Mouse (Mus musculus): ENCODE data around the gene Foxr2.

Foxr2 gene

DNA sequence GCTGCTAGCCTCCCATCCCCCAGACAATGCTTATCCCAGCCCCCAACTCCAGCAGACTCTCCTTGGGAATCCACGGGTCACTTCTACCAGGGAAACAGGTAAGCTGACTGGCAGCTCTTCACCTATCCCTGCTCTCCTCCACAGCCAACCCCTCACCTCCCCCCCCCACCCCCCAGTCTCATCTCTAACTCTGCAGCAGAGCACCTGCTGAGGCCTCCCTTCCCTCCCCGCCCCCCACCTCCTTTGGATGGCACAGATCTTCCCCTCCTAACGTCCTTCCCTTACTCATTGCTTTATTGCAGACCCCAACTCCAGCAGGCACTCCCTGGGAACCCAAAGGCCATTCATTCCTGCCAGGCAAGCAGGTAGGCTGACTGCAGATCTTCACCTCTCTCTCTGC lies at the start of gene Foxr2:
TSS of gene Foxr2 (plus strand) at position 301 of the 400 bp plus-strand sequence.
- DNase-seq: no peak

DNA sequence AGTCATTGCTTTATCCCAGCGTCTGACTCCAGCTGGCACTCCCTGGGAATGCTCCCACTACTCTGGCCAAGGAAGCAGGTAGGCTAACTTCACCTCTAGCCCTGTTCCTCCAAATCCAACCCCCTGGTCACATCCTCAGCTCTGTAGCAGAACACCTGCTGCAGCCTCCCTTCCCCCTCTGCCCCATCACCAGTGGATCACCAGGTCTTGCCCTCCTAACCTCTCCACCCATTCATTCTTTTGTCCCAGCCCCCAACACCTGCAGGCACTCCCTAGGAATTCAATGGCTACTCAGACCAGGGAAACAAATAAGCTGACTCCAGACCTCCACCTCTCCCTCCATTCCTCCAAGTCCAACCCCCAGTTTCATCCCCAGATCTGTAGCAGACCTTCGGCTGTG lies 427 bp downstream of the Foxr2 start:
- no peak for DNase-seq

DNA sequence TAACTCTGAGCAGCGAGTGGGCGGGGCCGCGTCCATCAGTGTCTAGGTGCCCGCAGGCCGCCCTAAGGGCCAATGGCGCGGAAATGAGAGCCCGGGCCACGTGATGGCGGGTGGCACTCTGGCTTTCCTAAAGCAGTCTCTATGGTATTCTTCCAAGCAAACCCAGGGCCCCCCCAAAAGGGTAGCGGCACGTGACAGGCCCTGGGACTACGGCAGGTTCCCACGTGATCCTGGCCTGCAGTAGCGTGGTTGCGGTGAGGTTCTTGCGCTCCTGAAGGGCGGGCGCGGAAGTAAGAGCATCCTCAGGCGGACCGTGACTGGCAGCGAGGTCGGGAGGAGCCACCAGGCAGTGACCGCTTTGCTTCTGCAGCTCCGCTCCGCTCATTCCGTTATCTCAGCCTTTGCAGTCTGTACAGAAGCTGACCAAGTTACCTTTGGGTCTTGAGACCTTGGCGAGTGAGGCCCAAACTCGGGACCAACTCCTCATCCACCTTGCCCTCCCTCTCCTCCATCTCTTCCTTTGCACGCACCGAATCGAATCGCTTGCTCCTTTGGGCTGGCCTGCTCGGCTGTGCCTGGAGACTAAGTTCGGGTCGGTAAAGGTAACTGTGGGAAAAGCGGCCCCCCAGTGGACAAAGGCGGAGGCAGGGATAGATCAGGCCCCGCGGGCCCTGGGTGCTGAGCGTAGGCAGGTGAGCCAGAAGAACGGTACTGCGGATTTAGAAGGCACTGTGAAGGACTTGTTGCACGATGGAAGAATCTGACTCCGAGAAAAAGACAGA lies 21.3 kb downstream of the Foxr2 start, which contains the start of gene Rragb:
TSS of gene Rragb (plus strand) at position 248 of the 782 bp plus-strand sequence.
- DNase-seq: peak; percentile 90

DNA sequence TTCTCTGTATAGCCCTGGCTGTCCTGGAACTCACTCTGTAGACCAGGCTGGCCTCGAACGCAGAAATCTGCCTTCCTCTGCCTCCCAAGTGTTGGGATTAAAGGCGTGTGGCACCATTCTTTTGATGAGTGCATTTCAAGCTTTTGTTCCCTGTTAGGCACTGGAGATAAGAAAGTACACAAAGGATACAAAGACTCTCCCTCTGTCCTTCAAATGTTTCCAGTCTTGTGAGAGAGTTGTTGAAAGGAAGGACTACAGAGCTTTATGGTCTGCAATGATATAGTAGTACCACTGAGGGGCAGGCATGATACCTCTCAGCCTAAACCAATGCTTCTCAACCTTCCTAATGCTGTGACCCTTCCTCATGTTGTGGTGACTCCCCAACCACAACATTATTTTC lies 24.1 kb downstream of the Foxr2 start:
- no peak for DNase-seq

DNA sequence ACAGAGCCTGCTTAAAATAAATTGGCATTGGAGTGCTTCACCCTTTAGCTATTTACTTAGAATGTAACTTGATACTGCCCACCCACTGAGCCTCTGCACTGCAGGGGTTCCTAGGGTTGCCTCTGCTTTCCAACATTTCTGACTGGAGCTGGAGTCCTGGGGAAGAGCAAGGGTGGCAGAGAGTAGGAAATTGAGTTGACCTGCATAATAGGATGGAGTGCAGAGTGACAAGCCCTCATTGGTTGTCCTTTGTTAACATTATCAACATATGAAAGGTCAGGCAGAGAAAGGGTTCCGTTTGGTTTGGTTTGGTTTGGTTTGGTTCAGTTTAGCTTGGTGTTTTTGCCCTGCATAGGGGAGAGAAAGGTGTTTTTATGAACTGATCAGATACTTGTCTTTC lies 33.2 kb downstream of the Foxr2 start:
- no peak for DNase-seq

DNA sequence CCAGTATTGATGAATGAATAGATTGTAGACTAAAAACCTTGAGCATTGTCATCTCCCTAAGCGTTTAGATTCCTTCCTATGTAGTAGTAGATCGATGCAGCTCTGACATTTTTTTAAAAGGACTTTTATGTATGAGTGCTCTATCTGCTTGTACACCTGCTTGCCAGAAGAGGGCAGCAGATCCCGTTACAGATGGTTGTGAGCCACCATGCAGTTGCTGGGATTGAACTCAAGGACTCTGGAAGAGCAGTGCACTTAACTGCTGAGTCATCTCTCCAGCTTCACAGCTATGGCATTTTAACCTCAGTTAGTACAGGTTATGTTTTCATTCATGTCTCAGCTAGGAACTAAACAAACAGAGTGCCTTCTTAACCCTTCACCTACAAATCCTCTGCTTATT lies 36.7 kb downstream of the Foxr2 start:
- peak; percentile 42 for DNase-seq

DNA sequence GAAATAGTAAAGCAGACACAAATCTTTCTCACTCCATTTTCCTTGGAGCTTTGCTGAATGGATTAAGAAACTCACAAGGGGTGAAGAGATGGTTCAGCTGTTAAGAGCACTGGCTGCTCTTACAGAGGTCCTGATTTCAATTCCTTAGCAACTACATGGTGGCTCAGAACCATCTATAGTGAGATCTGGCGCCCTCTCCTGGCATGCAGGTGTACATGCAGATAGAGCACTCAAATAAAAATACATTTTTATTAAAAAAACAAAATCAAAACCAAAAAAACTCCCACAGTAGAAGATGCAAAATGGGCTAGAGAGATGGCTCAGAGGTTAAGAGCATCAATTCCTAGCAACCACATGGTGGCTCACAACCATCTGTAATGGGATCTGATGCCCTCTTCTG lies 56.2 kb downstream of the Foxr2 start:
- DNase-seq: peak; percentile 9

DNA sequence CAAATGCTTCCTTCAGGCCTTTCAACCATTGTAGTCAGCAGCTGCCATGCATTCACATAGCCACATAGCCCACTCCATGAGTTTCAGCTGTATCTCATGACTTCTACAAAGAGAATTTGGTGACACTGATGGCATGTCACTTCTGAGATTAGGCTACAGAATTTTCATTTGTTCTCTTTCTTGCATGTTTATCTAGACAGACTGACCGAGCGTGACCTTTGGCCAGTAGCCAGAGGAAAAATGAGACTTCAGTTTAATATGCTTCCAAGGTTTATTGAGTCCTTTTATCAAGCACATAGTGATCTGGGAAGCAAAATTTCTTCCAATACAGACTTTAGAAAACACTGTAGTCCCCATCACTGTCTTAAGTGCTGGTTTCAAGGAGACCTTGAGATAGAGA lies 63.6 kb downstream of the Foxr2 start:
- DNase-seq: no peak

All from retina, postnatal 1 day (tissue).